ENCODE assay signal across 9 mouse cellular contexts in the genomic region with DNA sequence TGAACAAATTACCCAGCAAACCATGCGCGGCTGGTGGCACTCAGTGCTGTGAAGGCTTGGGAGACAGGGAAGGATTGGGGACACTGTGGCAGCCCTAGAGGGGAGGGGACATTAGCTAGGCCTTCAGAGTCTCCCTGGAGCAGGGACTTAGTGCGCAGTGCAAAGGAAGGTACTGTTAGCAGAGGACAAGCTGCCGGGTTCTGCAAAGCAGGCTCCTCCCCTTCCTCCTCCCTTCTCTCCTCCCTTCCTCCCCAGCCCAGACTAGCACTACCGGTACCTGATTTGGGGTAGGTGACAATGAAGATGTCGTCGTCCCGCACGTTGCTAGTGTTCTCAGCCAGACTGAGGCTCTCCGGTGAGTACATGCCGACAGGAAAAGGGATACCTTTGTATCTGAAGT. TPM values are rescaled to one million over a fixed set of nuclear protein-coding genes. Genes with fewer than 3 reads are reported as not detected.
DNase-seq lines count a peak whose midpoint lies in the region; ATAC-seq and TF ChIP-seq lines count a peak whose summit lies in the region.
"Had no signal": no experiment of that assay in that cellular context is flagged by ENCODE, and none has a peak within 500 bp of the region (broad histone marks: within the 10 kb centered on the region; RNA-seq: fewer than 3 reads in every experiment).

No protein-coding gene starts in this region.

- no peak for TF ChIP-seq CTCF in olfactory bulb, adult 2 months (IDR thresholded peaks at IDR 0.05; ENCODE audit: insufficient read depth, low read depth, low read length)

- peak overlapping the region; percentile 60 for H3K4me2 ChIP-seq in heart, embryonic 12.5 days
- peak overlapping the region; percentile 48 for H3K4me2 ChIP-seq in limb, embryonic 14.5 days (replicated peaks; ENCODE audit: low read depth, low read length, severe bottlenecking)

- H3K36me3 ChIP-seq in heart, embryonic 12.5 days = no peaks in the 10 kb centered on the region
- no peaks in the 10 kb centered on the region for H3K36me3 ChIP-seq in limb, embryonic 14.5 days (ENCODE audit: control insufficient read depth, insufficient read depth, low read length)

- 0 out of 2 replicates have a peak, but pooled peaks cover 5% of the 10 kb centered on the region for H3K4me1 ChIP-seq in heart, embryonic 12.5 days (replicated peaks)
- H3K4me1 ChIP-seq in limb, embryonic 14.5 days (ENCODE audit: control insufficient read depth, insufficient read depth, low read length) = no peaks in the 10 kb centered on the region
- H3K4me1 ChIP-seq in olfactory bulb, adult 2 months (ENCODE audit: control insufficient read depth, insufficient read depth, low read length) = peaks cover 15% of the 10 kb centered on the region

- no peak for TF ChIP-seq POLR2A in limb, embryonic 14.5 days (IDR thresholded peaks at IDR 0.05; ENCODE audit: borderline replicate concordance, extremely low read depth, insufficient read depth, insufficient read length)
- no peak; the same call in 1 of the 2 replicates for TF ChIP-seq POLR2A in olfactory bulb, adult 2 months (IDR thresholded peaks at IDR 0.05; ENCODE audit: insufficient read depth, low read depth, low read length)

- peak overlapping the region; percentile 42; the same call in 1 of the 2 replicates for H3K9ac ChIP-seq in heart, embryonic 12.5 days
- H3K9ac ChIP-seq in limb, embryonic 14.5 days (ENCODE audit: low read depth, low read length, severe bottlenecking) = peak overlapping the region; percentile 13; the same call in 1 of the 2 replicates

- 40% methylated on average over 11 of the region's 11 CpGs for WGBS in heart, embryonic 12.5 days
- 34% methylated on average over 11 of the region's 11 CpGs for WGBS in limb, embryonic 14.5 days
- 41% methylated on average over 11 of the region's 11 CpGs for WGBS in olfactory bulb, adult 2 months

- H3K9me3 ChIP-seq in heart, embryonic 12.5 days (replicated peaks) = peaks cover 3% of the 10 kb centered on the region
- H3K9me3 ChIP-seq in limb, embryonic 14.5 days (ENCODE audit: control insufficient read depth, low read length) = no peaks in the 10 kb centered on the region; the same call in 1 of the 2 replicates

- ATAC-seq in heart, embryonic 12.5 days (ENCODE audit: insufficient number of reproducible peaks, low FRiP score) = 0 out of 2 replicates have a peak, but pooled peaks have one; percentile 16
- ATAC-seq in limb, embryonic 14.5 days (ENCODE audit: low FRiP score, low read depth) = no peak

- H3K27me3 ChIP-seq in heart, embryonic 12.5 days (replicated peaks) = peaks cover 7% of the 10 kb centered on the region
- no peaks in the 10 kb centered on the region for H3K27me3 ChIP-seq in limb, embryonic 14.5 days (ENCODE audit: control insufficient read depth, insufficient read depth, low read length)

- DNase-seq in heart, postnatal 10 days = no peak
- peak; percentile 63 to 65 for DNase-seq in spleen, postnatal 36 days (ENCODE audit: low spot score in 2 of 2)
- no peak for DNase-seq in spleen, postnatal 4 days (ENCODE audit: low spot score in 2 of 2)
- peak; percentile 41 for DNase-seq in limb, embryonic 14.5 days (ENCODE audit: low spot score)
- no peak for DNase-seq in kidney, adult 8-10 months
- DNase-seq in adrenal gland, adult 2 months = no peak

- intact Hi-C loops in heart, postnatal 10 days (cut with DNase I) = no loop called here

- peak overlapping the region; percentile 30 for H3K4me3 ChIP-seq in heart, embryonic 12.5 days
- peak overlapping the region; percentile 32 for H3K4me3 ChIP-seq in limb, embryonic 14.5 days (replicated peaks; ENCODE audit: low read length)
- H3K4me3 ChIP-seq in olfactory bulb, adult 2 months (ENCODE audit: insufficient read depth, low read depth, low read length) = peak overlapping the region; percentile 41

- no peak overlapping the region for H3K27ac ChIP-seq in heart, embryonic 12.5 days (ENCODE audit: poor library complexity, severe bottlenecking)
- no peak overlapping the region for H3K27ac ChIP-seq in limb, embryonic 14.5 days (replicated peaks; ENCODE audit: low read depth, low read length)
- H3K27ac ChIP-seq in olfactory bulb, adult 2 months (ENCODE audit: insufficient read depth, low read depth, low read length) = peak overlapping the region; percentile 66

RNA-seq across cellular contexts. Expression of a gene that starts 16.2 kb away (rescaled TPM):
- polyA plus RNA-seq in heart, embryonic 12.5 days (2016; fragmentation: Nextera tagmentation; extraction: Ambion mirVana) = not detected in 2 replicates
- total RNA-seq in heart, postnatal 10 days (2021) = not detected
- polyA plus RNA-seq in limb, embryonic 14.5 days (2012; rRNA removed) = not detected in 2 replicates
- not detected in 2 replicates for polyA plus RNA-seq in limb, embryonic 14.5 days (2014; fragmentation: Nextera tagmentation; extraction: Ambion mirVana)
- not detected in 2 replicates for polyA plus RNA-seq in olfactory bulb, adult 2 months (2012; ENCODE audit: insufficient read depth, insufficient read length, low replicate concordance, missing spikeins)
- not detected for total RNA-seq in adrenal gland, adult 2 months (2021)
- polyA plus RNA-seq in adrenal gland, adult 2 months (2012; rRNA removed) = not detected in 2 replicates
- polyA plus RNA-seq: large intestine, adult 2 months had no signal

RNA-seq across cellular contexts. Expression of a gene that starts 20.8 kb away (rescaled TPM):
- 0.29 and 0.33 TPM in 2 replicates for polyA plus RNA-seq in heart, embryonic 12.5 days (2016; fragmentation: Nextera tagmentation; extraction: Ambion mirVana)
- total RNA-seq in heart, postnatal 10 days (2021) = under 1 TPM; 0.10 to 0.12 TPM
- polyA plus RNA-seq in limb, embryonic 14.5 days (2012; rRNA removed) = 0.92 and 0.95 TPM in 2 replicates
- polyA plus RNA-seq in limb, embryonic 14.5 days (2014; fragmentation: Nextera tagmentation; extraction: Ambion mirVana) = 0.30 and 0.48 TPM in 2 replicates
- polyA plus RNA-seq in olfactory bulb, adult 2 months (2012; ENCODE audit: insufficient read depth, insufficient read length, low replicate concordance, missing spikeins) = not detected in 2 replicates
- under 1 TPM; 0.72 to 0.86 TPM for total RNA-seq in adrenal gland, adult 2 months (2021)
- 0.86 and 2.0 TPM in 2 replicates for polyA plus RNA-seq in adrenal gland, adult 2 months (2012; rRNA removed)

RNA-seq across cellular contexts. Expression of a gene that starts 24.0 kb away (rescaled TPM):
- 18.5 and 20.0 TPM in 2 replicates for polyA plus RNA-seq in heart, embryonic 12.5 days (2016; fragmentation: Nextera tagmentation; extraction: Ambion mirVana)
- 10 to 100 TPM; 17.4 to 20.1 TPM for total RNA-seq in heart, postnatal 10 days (2021)
- 36.9 and 48.5 TPM in 2 replicates for polyA plus RNA-seq in limb, embryonic 14.5 days (2012; rRNA removed)
- 27.5 and 29.2 TPM in 2 replicates for polyA plus RNA-seq in limb, embryonic 14.5 days (2014; fragmentation: Nextera tagmentation; extraction: Ambion mirVana)
- not detected in 2 replicates for polyA plus RNA-seq in olfactory bulb, adult 2 months (2012; ENCODE audit: insufficient read depth, insufficient read length, low replicate concordance, missing spikeins)
- 10 to 100 TPM; 38.9 to 39.5 TPM for total RNA-seq in adrenal gland, adult 2 months (2021)
- 90.9 and 92.5 TPM in 2 replicates for polyA plus RNA-seq in adrenal gland, adult 2 months (2012; rRNA removed)

RNA-seq across cellular contexts. Expression of a gene that starts 26.5 kb away (rescaled TPM):
- polyA plus RNA-seq in heart, embryonic 12.5 days (2016; fragmentation: Nextera tagmentation; extraction: Ambion mirVana) = 603 and 625 TPM in 2 replicates
- 100 to 1,000 TPM; 698 to 700 TPM for total RNA-seq in heart, postnatal 10 days (2021)
- 1,056 and 1,196 TPM in 2 replicates for polyA plus RNA-seq in limb, embryonic 14.5 days (2012; rRNA removed)
- polyA plus RNA-seq in limb, embryonic 14.5 days (2014; fragmentation: Nextera tagmentation; extraction: Ambion mirVana) = 1,210 and 1,246 TPM in 2 replicates
- polyA plus RNA-seq in olfactory bulb, adult 2 months (2012; ENCODE audit: insufficient read depth, insufficient read length, low replicate concordance, missing spikeins) = not detected in 2 replicates
- total RNA-seq in adrenal gland, adult 2 months (2021) = 1,000 to 10,000 TPM in 1 of 2 experiments, 100 to 1,000 TPM in 1; 972 to 1,050 TPM
- polyA plus RNA-seq in adrenal gland, adult 2 months (2012; rRNA removed) = 1,143 and 1,258 TPM in 2 replicates

RNA-seq across cellular contexts. Expression of a gene that starts 36.9 kb away (rescaled TPM):
- polyA plus RNA-seq in heart, embryonic 12.5 days (2016; fragmentation: Nextera tagmentation; extraction: Ambion mirVana) = 4.1 and 5.3 TPM in 2 replicates
- 10 to 100 TPM; 22.7 to 29.8 TPM for total RNA-seq in heart, postnatal 10 days (2021)
- 15.1 and 16.8 TPM in 2 replicates for polyA plus RNA-seq in limb, embryonic 14.5 days (2012; rRNA removed)
- polyA plus RNA-seq in limb, embryonic 14.5 days (2014; fragmentation: Nextera tagmentation; extraction: Ambion mirVana) = 7.0 and 8.9 TPM in 2 replicates
- polyA plus RNA-seq in olfactory bulb, adult 2 months (2012; ENCODE audit: insufficient read depth, insufficient read length, low replicate concordance, missing spikeins) = 386 TPM in 1 of 2 replicates, not detected in the other
- total RNA-seq in adrenal gland, adult 2 months (2021) = 100 to 1,000 TPM in 1 of 2 experiments, 10 to 100 TPM in 1; 54.3 to 225 TPM
- 569 and 796 TPM in 2 replicates for polyA plus RNA-seq in adrenal gland, adult 2 months (2012; rRNA removed)

Comparison
In these comparisons a context has a peak if more than half of its experiments do, and no peak if none do; other contexts are left out.
1. DNase-seq: peak in spleen, postnatal 36 days (2 of 2) and limb, embryonic 14.5 days (single experiment); none in heart, postnatal 10 days (0 of 2), spleen, postnatal 4 days (0 of 2), kidney, adult 8-10 months (0 of 2) and adrenal gland, adult 2 months (single experiment).
2. Peak in every context shown above with its lines, with median percentiles within 50 percentile points of each other: H3K4me3 ChIP-seq.